Mouse (Mus musculus) stomach, embryonic 14.5 days (tissue): ENCODE data around the gene Tnip3. TPM values are rescaled to one million over a fixed set of nuclear protein-coding genes. Genes with fewer than 3 reads are reported as not detected.

Source experiments
- ATAC-seq: fragments of 200-750 bp; cut with Nextera tagmentation; 2 replicates; pipeline ENCODE4 v1.8.0; 2017; ENCODE audit warnings: low read depth, moderate TSS enrichment; ENCODE audit not compliant: insufficient number of reproducible peaks, insufficient read depth, low FRiP score
- H3K27ac ChIP-seq: fragments of 300-500 bp; sonication (generic); 2 replicates; pipeline ENCODE4 v1.5.1; 2014; ENCODE audit warnings: mild to moderate bottlenecking, low read length, moderate library complexity, mixed read lengths
- H3K27me3 ChIP-seq: fragments of 300-500 bp; sonication (generic); 2 replicates; pipeline ENCODE4 v1.6.1; 2014; ENCODE audit warnings: low read length, control low read depth, mixed read lengths; ENCODE audit not compliant: control insufficient read depth, insufficient read depth
- H3K36me3 ChIP-seq: fragments of 300-500 bp; sonication (generic); 2 replicates; pipeline ENCODE4 v1.6.1; 2014; ENCODE audit warnings: mild to moderate bottlenecking, control low read depth, low read length, moderate library complexity, mixed read lengths; ENCODE audit not compliant: control insufficient read depth, insufficient read depth
- H3K4me1 ChIP-seq: fragments of 300-500 bp; sonication (generic); 2 replicates; pipeline ENCODE4 v1.6.1; 2014; ENCODE audit warnings: low read length, control low read depth, mixed read lengths; ENCODE audit not compliant: control insufficient read depth, insufficient read depth
- H3K4me2 ChIP-seq: fragments of 300-500 bp; sonication (generic); replicated peaks from 2 replicates; pipeline ENCODE4 v1.6.1; 2014; ENCODE audit warnings: low read depth, low read length, control low read depth
- H3K4me3 ChIP-seq: fragments of 300-500 bp; sonication (generic); 2 replicates; pipeline ENCODE4 v1.5.1; 2014; ENCODE audit warnings: low read depth, low read length, control low read depth
- H3K9ac ChIP-seq: fragments of 300-500 bp; sonication (generic); replicated peaks from 2 replicates; pipeline ENCODE4 v1.6.1; 2014; ENCODE audit warnings: low read depth, mild to moderate bottlenecking, control low read depth, low read length, moderate library complexity, mixed read lengths
- H3K9me3 ChIP-seq: fragments of 300-500 bp; sonication (generic); 2 replicates; pipeline ENCODE4 v1.6.1; 2016; ENCODE audit warnings: low read depth, low read length, control low read depth; ENCODE audit not compliant: control insufficient read depth
- WGBS: fragments of 180-500 bp; shearing (Covaris S2); extraction: QIAGEN DNeasy Blood & Tissue Kit; methylation state at CpG from one replicate; pipeline ENCODE4 v1.1.7; 2014; 5-methylcytosine and 5-hydroxymethylcytosine counted together
- polyA plus RNA-seq: library from polyadenylated mRNA; unstranded; fragments of >200 nt; fragmentation: Nextera tagmentation; extraction: Ambion mirVana; gene quantifications from 2 replicates; pipeline ENCODE4 v1.2.1, GENCODE M21; 2014

The Tnip3 gene
- polyA plus RNA-seq, 1 experiment from 2014 or later = not detected

DNA sequence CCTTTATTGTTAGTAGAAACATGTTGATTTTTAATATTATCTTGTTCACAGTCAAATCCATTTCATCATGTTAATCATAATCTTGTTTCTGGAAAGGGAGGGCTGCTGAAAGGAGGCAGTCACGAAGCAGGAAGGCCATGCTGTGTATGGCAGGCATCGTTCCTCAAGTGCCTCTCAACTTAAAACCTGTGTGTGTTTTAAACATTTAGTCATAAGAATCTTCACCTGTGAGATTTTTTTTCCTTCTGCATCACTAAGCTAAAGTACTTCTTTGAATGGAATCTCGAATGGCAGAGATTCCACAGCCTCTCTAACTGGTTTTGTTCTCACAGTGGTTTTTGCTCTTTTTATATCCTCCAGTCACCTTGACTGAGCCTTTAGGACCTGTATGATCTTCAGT, 121.3 kb downstream of the Tnip3 start:
- WGBS = 60% methylated on average over 3 of the region's 3 CpGs
- Histone ChIP-seq H3K36me3 (no peaks in the 10 kb centered on the region), H3K9ac (no peak overlapping the region), H3K4me3 (no peak overlapping the region), H3K27ac (no peak overlapping the region), H3K4me1 (no peaks in the 10 kb centered on the region), H3K9me3 (no peaks in the 10 kb centered on the region), H3K27me3 (no peaks in the 10 kb centered on the region), H3K4me2 (no peak overlapping the region)
- no peak for ATAC-seq

DNA sequence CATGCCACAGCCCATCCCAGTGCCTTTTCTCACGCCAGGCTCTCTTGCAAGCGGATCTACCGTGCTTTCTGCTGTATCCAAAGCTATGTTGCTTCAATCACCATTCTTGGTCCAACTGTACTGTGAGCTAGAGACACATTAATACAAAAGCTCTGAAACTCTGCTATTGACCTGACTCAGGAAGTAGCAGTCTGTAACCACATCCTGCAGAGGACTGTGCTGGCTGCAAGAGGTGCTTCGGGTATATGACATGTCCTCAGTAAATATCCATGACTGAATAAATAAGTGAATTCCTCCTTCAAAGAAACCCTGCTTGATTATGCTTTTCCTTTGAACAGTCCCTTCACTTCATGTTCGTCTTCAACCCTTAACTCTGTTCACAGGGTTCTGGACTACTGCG, 122.6 kb downstream of the Tnip3 start:
- Histone ChIP-seq H3K4me3 (no peak overlapping the region), H3K36me3 (no peaks in the 10 kb centered on the region), H3K4me1 (no peaks in the 10 kb centered on the region), H3K9me3 (no peaks in the 10 kb centered on the region), H3K27ac (no peak overlapping the region), H3K4me2 (no peak overlapping the region), H3K27me3 (no peaks in the 10 kb centered on the region), H3K9ac (no peak overlapping the region)
- no peak for ATAC-seq
- WGBS = 90% methylated on average over 6 of the region's 6 CpGs

DNA sequence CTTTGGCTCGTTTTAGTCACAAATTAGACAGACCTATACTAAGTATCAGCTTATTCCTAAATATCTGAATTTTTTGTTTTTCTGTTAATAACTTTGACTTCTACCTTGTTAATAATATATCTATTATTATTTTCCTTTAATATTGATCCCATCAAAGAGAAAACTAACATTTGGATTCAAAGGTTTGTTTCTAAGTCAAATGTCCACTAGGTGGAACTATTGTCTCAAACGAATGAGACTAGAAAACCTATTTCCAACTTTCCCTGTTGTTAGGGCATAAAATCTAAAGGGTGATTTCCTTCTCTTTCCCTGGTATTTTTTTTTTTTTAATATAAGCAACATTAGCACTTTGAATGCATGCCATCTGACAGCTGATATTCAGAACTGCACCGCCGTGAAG, 126.3 kb downstream of the Tnip3 start:
- Histone ChIP-seq H3K9me3 (no peaks in the 10 kb centered on the region), H3K4me1 (no peaks in the 10 kb centered on the region), H3K4me2 (no peak overlapping the region), H3K27ac (no peak overlapping the region), H3K4me3 (no peak overlapping the region), H3K27me3 (no peaks in the 10 kb centered on the region), H3K36me3 (no peaks in the 10 kb centered on the region), H3K9ac (no peak overlapping the region)
- ATAC-seq = no peak
- WGBS = 23% methylated on average over 4 of the region's 4 CpGs

DNA sequence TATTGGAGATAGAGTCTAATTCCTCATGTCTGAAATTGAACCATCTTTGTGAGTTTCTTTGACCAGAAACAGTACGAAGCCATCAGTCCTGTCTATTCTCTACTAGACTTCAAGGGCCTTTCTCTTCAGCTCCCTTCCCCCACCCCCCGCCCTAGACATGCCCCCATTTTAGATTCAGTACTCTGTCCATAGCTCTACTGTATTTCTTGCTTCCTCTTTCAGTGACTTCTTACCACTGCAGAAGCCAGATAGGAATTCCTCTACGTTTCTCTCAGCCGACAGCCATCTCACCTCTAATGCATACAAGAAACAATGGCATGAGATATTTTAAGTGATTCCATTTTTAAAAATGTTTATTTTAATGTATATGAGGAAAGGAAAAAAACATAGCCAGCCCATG, 136.2 kb downstream of the Tnip3 start:
- Histone ChIP-seq H3K4me2 (no peak overlapping the region), H3K4me3 (no peak overlapping the region), H3K4me1 (no peaks in the 10 kb centered on the region), H3K36me3 (no peaks in the 10 kb centered on the region), H3K9me3 (no peaks in the 10 kb centered on the region), H3K27me3 (no peaks in the 10 kb centered on the region), H3K27ac (no peak overlapping the region), H3K9ac (no peak overlapping the region)
- 56% methylated on average over 4 of the region's 4 CpGs for WGBS
- ATAC-seq = no peak

DNA sequence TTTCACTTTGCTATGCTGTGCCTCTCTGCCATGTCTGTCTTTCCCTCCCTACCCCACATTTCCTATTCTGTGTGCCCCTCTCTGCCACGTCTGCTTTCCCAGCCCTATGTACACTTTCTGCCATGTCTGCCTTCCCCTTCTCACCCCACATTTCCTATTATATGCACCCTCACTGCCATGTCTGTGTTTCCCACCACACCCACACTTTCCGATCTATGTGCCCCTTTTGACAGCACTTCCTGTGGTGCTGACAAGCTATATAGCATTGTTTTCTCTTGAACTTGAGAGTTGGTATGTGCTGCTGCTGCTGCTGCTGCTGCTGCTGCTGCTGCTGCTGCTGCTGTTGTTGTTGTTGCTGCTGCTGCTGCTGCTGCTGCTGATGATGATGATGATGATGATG, 136.9 kb downstream of the Tnip3 start:
- Histone ChIP-seq H3K9ac (no peak overlapping the region), H3K4me3 (no peak overlapping the region), H3K4me2 (no peak overlapping the region), H3K4me1 (no peaks in the 10 kb centered on the region), H3K27me3 (no peaks in the 10 kb centered on the region), H3K36me3 (no peaks in the 10 kb centered on the region), H3K27ac (no peak overlapping the region), H3K9me3 (no peaks in the 10 kb centered on the region)
- no peak for ATAC-seq
- WGBS = 54% methylated on average over 2 of the region's 2 CpGs

DNA sequence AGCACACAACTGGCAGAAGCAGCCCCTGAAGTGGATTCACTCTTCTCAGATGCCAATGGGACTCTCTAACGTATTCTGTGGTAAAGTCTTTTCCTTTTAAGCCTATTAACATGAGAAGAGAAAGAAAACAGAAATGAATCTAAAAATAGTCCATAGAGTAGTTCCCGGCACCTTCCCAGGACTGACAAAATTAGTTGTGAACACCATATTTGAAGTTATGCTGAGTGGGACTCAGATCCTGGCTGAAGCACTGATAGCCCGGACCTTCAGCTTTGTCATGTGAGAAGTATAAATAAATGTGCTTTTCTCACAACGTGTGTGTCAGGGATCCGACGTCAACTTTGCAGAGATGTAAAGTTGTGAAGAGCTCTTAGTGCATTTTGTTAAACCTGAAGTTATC, 138.9 kb downstream of the Tnip3 start:
- WGBS = 55% methylated on average over 6 of the region's 6 CpGs
- Histone ChIP-seq H3K27me3 (no peaks in the 10 kb centered on the region), H3K4me3 (no peak overlapping the region), H3K9me3 (no peaks in the 10 kb centered on the region), H3K36me3 (no peaks in the 10 kb centered on the region), H3K9ac (no peak overlapping the region), H3K4me1 (no peaks in the 10 kb centered on the region), H3K4me2 (no peak overlapping the region), H3K27ac (no peak overlapping the region)
- ATAC-seq = no peak

DNA sequence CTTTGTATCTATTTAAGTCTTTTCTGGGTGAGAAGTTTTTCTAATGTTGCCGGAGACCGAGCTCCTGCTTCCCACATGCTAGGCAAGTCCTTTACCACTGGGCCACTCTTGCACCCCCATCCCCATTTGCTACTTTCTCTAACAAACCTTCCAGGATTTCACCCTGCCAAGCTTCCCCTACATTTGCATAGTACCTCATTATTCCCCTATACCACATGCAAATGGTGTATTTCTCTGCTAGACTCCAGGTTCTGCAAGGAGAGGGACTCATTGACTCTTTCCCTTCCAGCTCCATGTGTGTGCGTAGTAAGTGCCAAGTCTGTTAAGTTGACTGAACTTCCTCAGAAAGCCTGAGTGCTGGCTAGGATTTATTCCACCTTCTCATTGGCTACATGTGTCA, 141.2 kb downstream of the Tnip3 start:
- Histone ChIP-seq H3K27ac (no peak overlapping the region), H3K4me3 (no peak overlapping the region), H3K4me2 (no peak overlapping the region), H3K9me3 (no peaks in the 10 kb centered on the region), H3K36me3 (no peaks in the 10 kb centered on the region), H3K27me3 (no peaks in the 10 kb centered on the region), H3K9ac (no peak overlapping the region), H3K4me1 (no peaks in the 10 kb centered on the region; the same call in 1 of the 2 replicates)
- no peak for ATAC-seq
- 90% methylated on average over 3 of the region's 3 CpGs for WGBS

DNA sequence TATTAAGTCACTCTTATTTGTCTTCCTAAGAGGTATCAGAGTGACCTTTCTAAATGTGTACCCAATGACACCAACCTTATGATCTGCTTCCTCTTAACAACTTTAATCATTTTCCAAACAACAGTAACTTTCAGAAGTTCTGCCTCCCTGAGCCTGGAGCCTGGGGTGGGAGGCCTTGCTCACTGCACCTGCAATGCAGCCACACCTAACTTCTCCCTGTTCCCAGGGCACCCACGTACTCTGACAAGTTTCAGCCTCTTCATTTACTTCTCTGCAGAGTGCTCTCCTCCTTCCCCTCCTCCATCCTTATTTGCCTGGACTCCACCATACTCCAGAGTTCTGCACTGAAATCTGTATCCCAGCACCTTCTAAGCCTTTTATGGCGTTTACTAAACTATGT, 144.9 kb downstream of the Tnip3 start:
- H3K4me1 ChIP-seq = peaks cover 4% of the 10 kb centered on the region
- no peaks in the 10 kb centered on the region for H3K9me3 ChIP-seq
- H3K27ac ChIP-seq = no peak overlapping the region
- no peak overlapping the region for H3K4me3 ChIP-seq
- H3K36me3 ChIP-seq = no peaks in the 10 kb centered on the region
- ATAC-seq = peak; percentile 85
- no peak overlapping the region for H3K4me2 ChIP-seq
- H3K27me3 ChIP-seq = no peaks in the 10 kb centered on the region
- H3K9ac ChIP-seq = no peak overlapping the region
- WGBS = 54% methylated on average over 2 of the region's 2 CpGs

DNA sequence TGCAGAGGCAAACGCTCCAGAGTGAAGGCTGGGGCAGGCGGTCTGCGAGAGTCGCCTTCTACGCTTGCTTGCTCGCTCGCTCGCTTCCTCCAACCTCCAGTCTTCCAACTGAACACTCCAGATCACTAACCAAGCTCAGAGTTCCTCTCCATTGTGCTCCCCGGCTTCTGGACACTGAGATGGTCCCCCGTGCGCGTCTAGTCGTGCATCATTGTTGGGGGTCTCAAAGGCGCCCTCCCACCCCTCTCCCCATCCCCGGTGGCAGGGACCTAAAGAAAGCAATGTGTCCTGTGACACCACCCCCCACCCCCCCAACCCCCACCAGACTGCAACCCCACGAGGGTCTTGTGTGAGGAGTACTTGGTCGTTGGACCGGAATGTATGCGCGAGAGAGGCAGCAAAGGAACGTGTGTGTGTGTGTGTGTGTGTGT, 145.9 kb downstream of the Tnip3 start:
- 1% methylated on average over 21 of the region's 21 CpGs for WGBS
- 0 out of 2 replicates have a peak overlapping the region, but pooled peaks have one; percentile 18 for H3K27ac ChIP-seq
- no peak overlapping the region; the same call in 1 of the 2 replicates for H3K9ac ChIP-seq
- ATAC-seq = peak; percentile 5; the same call in 1 of the 2 replicates
- no peaks in the 10 kb centered on the region for H3K9me3 ChIP-seq
- H3K4me3 ChIP-seq = peak overlapping the region; percentile 56
- H3K4me2 ChIP-seq = peak overlapping the region; percentile 97
- no peaks in the 10 kb centered on the region for H3K36me3 ChIP-seq
- H3K27me3 ChIP-seq = no peaks in the 10 kb centered on the region
- peaks cover 4% of the 10 kb centered on the region for H3K4me1 ChIP-seq
